Mouse (Mus musculus): Measurements from ENCODE around the gene Cdr2. TPM values are rescaled to one million over a fixed set of nuclear protein-coding genes. Genes with fewer than 3 reads are reported as not detected.
A peak's percentile ranks its signal among the peaks of the same experiment; 100 is the strongest.
"Not testable (repeated sequence)": the region's sequence is repeated elsewhere in the genome, so short reads cannot be mapped to it uniquely, and the experiment has no call there.

Cdr2 gene
- polyA plus RNA-seq, 1 experiment = 71.7 TPM

- TF ChIP-seq TAL1 (IDR thresholded peaks at IDR 0.05; ENCODE audit: low read length) = no peak
- TF ChIP-seq GATA1 (IDR thresholded peaks at IDR 0.05; ENCODE audit: low read length) = peak; percentile 24; the same call in 1 of the 2 replicates
Measured at GRCm38 (mm10) chr7:120918526-120918962, 63.6 kb downstream of the Cdr2 start.

GRCm38 (mm10) chr7:120917592-120918461, 64.3 kb downstream of the Cdr2 start, which contains the start of gene Polr3e:
TSS of gene Polr3e (plus strand) at chr7:120917744.
- TF ChIP-seq GATA1 (IDR thresholded peaks at IDR 0.05; ENCODE audit: low read length) (no peak), TAL1 (IDR thresholded peaks at IDR 0.05; ENCODE audit: low read length) (no peak)
- peaks cover 21% of the 10 kb centered on the region for H3K36me3 ChIP-seq (ENCODE audit: control insufficient read depth)
- H3K4me3 ChIP-seq (replicated peaks) = peak within 1 kb of the TSS; percentile 93
- peaks cover 56% of the 10 kb centered on the region for H3K4me1 ChIP-seq (ENCODE audit: control insufficient read depth)
- H3K9me3 ChIP-seq (ENCODE audit: control insufficient read depth, low read length) = no peaks in the 10 kb centered on the region
- H3K27me3 ChIP-seq (ENCODE audit: control insufficient read depth) = no peaks in the 10 kb centered on the region

More at GRCm38 (mm10) chr7:120918526-120918962, 63.6 kb downstream of the Cdr2 start:
- Histone ChIP-seq H3K4me1 (ENCODE audit: control insufficient read depth) (peaks cover 57% of the 10 kb centered on the region), H3K4me3 (replicated peaks) (peak overlapping the region; percentile 93), H3K36me3 (ENCODE audit: control insufficient read depth) (peaks cover 28% of the 10 kb centered on the region), H3K9me3 (ENCODE audit: control insufficient read depth, low read length) (no peaks in the 10 kb centered on the region), H3K27me3 (ENCODE audit: control insufficient read depth) (no peaks in the 10 kb centered on the region)

GRCm38 (mm10) chr7:120917279-120917591, 64.9 kb downstream of the Cdr2 start:
- Histone ChIP-seq H3K27me3 (ENCODE audit: control insufficient read depth) (no peaks in the 10 kb centered on the region), H3K36me3 (ENCODE audit: control insufficient read depth) (peaks cover 15% of the 10 kb centered on the region), H3K4me1 (ENCODE audit: control insufficient read depth) (peaks cover 53% of the 10 kb centered on the region), H3K4me3 (replicated peaks) (peak overlapping the region; percentile 93), H3K9me3 (ENCODE audit: control insufficient read depth, low read length) (no peaks in the 10 kb centered on the region)
- TF ChIP-seq GATA1 (IDR thresholded peaks at IDR 0.05; ENCODE audit: low read length) = no peak
- TF ChIP-seq TAL1 (IDR thresholded peaks at IDR 0.05; ENCODE audit: low read length) = no peak

GRCm38 (mm10) chr7:120916262-120916875, 65.7 kb downstream of the Cdr2 start:
- peaks cover 53% of the 10 kb centered on the region for H3K4me1 ChIP-seq (ENCODE audit: control insufficient read depth)

GRCm38 (mm10) chr7:120913332-120913731, 68.8 kb downstream of the Cdr2 start:
- Histone ChIP-seq H3K36me3 (ENCODE audit: control insufficient read depth) (no peaks in the 10 kb centered on the region), H3K9me3 (ENCODE audit: control insufficient read depth, low read length) (no peaks in the 10 kb centered on the region; the same call in 1 of the 2 replicates), H3K4me3 (replicated peaks) (no peak overlapping the region), H3K4me1 (ENCODE audit: control insufficient read depth) (peaks cover 32% of the 10 kb centered on the region), H3K27me3 (ENCODE audit: control insufficient read depth) (no peaks in the 10 kb centered on the region)
- TF ChIP-seq TAL1 (IDR thresholded peaks at IDR 0.05; ENCODE audit: low read length) (no peak), GATA1 (IDR thresholded peaks at IDR 0.05; ENCODE audit: low read length) (no peak)

More at GRCm38 (mm10) chr7:120916262-120916875, 65.7 kb downstream of the Cdr2 start:
- H3K27me3 ChIP-seq (ENCODE audit: control insufficient read depth) = no peaks in the 10 kb centered on the region
- H3K36me3 ChIP-seq (ENCODE audit: control insufficient read depth) = peaks cover 10% of the 10 kb centered on the region
- H3K4me3 ChIP-seq (replicated peaks) = peak overlapping the region; percentile 93
- TF ChIP-seq GATA1 (IDR thresholded peaks at IDR 0.05; ENCODE audit: low read length) (no peak), TAL1 (IDR thresholded peaks at IDR 0.05; ENCODE audit: low read length) (no peak)
- no peaks in the 10 kb centered on the region for H3K9me3 ChIP-seq (ENCODE audit: control insufficient read depth, low read length)

GRCm38 (mm10) chr7:120911268-120911667, 70.8 kb downstream of the Cdr2 start:
- H3K4me1 ChIP-seq (ENCODE audit: control insufficient read depth) = peaks cover 18% of the 10 kb centered on the region
- not testable (repeated sequence) for H3K4me3 ChIP-seq (replicated peaks); H3K27me3 ChIP-seq (ENCODE audit: control insufficient read depth); H3K9me3 ChIP-seq (ENCODE audit: control insufficient read depth, low read length); H3K36me3 ChIP-seq (ENCODE audit: control insufficient read depth)

- not testable (repeated sequence) for H3K27me3 ChIP-seq (ENCODE audit: control insufficient read depth); H3K4me3 ChIP-seq (replicated peaks); H3K9me3 ChIP-seq (ENCODE audit: control insufficient read depth, low read length)
- peaks cover 20% of the 10 kb centered on the region for H3K36me3 ChIP-seq (ENCODE audit: control insufficient read depth)
- peaks cover 11% of the 10 kb centered on the region for H3K4me1 ChIP-seq (ENCODE audit: control insufficient read depth)
Measured at GRCm38 (mm10) chr7:120910172-120910571, 71.9 kb downstream of the Cdr2 start.

Other genes starting within 250 kb of the Cdr2 start
- gene Vwa3a, start 243.0 kb downstream of the Cdr2 start, polyA plus RNA-seq (2012) = 0.02 TPM in 1 of 2 replicates, not detected in the other
- not detected in 2 replicates for gene Gm5737, start 169.9 kb downstream of the Cdr2 start, polyA plus RNA-seq (2012)
- 24.6 and 28.0 TPM in 2 replicates for gene Eef2k, start 139.5 kb downstream of the Cdr2 start, polyA plus RNA-seq (2012)
- gene Polr3e, start 64.6 kb downstream of the Cdr2 start, polyA plus RNA-seq (2012) = 0.34 and 0.48 TPM in 2 replicates
- gene Mfsd13b, start 197 bp upstream of the Cdr2 start, polyA plus RNA-seq (2012) = not detected in 2 replicates
- 2.2 and 2.3 TPM in 2 replicates for gene Mettl9, start 52.1 kb upstream of the Cdr2 start, polyA plus RNA-seq (2012)
- gene Igsf6, start 92.3 kb upstream of the Cdr2 start, polyA plus RNA-seq (2012) = 0.01 and 0.03 TPM in 2 replicates
- not detected in 2 replicates for gene Otoa, start 99.3 kb upstream of the Cdr2 start, polyA plus RNA-seq (2012)

Data from erythroblast, embryonic 14.5 days (primary cell).